Mouse (Mus musculus) liver, embryonic 14.5 days (tissue): ENCODE measurements around the gene Tbc1d16.

Experiments
- CTCF ChIP-seq: IDR thresholded peaks from 2 replicates; pipeline ENCODE4 v1.5.1; 2016; ENCODE audit warnings: antibody characterized with exemption, low read depth, control low read depth
- EP300 ChIP-seq: IDR thresholded peaks from 2 replicates; pipeline ENCODE4 v1.6.1; 2016; ENCODE audit warnings: antibody characterized with exemption, low read depth

GRCm38 (mm10) chr11:119197618-119198563 lies 30.4 kb downstream of the Tbc1d16 start:
- no peak for TF ChIP-seq CTCF
- TF ChIP-seq EP300 = no peak
